ENCODE assay signal across 26 mouse cellular contexts in the genomic region with DNA sequence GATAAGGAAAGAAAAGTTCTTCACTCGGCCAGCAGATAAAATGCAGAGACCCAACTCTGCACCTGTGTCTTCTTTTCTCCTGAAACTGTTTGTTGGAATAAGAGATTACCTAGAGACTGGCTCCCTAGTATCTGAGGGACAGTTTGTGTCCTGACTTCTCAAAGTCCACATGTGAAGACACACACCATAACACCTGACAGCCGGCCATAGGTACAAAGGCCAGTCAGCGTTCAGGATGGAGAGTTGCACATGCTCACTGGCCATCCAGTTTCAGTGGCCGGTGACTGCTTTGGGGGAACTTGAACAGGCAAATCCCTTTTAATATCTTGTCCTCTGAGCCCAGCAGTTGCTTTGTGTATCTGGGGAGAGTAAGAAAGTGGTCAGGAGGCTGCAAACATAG. TPM values are rescaled to one million over a fixed set of nuclear protein-coding genes. Genes with fewer than 3 reads are reported as not detected.
A peak's percentile ranks its signal among the peaks of the same experiment; 100 is the strongest.
DNase-seq lines count a peak whose midpoint lies in the region; ATAC-seq and TF ChIP-seq lines count a peak whose summit lies in the region.
"Had no signal": no experiment of that assay in that cellular context is flagged by ENCODE, and none has a peak within 500 bp of the region (broad histone marks: within the 10 kb centered on the region; RNA-seq: fewer than 3 reads in every experiment).

No protein-coding gene starts in this region.

- no peak overlapping the region for H3K4me2 ChIP-seq in liver, embryonic 12.5 days
- no peak overlapping the region for H3K4me2 ChIP-seq in liver, postnatal 0 days (ENCODE audit: low read depth, low read length)
- H3K4me2 ChIP-seq: embryonic facial prominence, embryonic 15.5 days; forebrain, embryonic 13.5 days; heart, embryonic 11.5 days; hindbrain, embryonic 12.5 days; intestine, embryonic 15.5 days; limb, embryonic 12.5 days; midbrain, embryonic 13.5 days; neural tube, embryonic 13.5 days had no signal

- no peak for ATAC-seq in liver, embryonic 12.5 days
- peak; percentile 91 for ATAC-seq in liver, postnatal 0 days
- ATAC-seq: forebrain, embryonic 13.5 days; hindbrain, postnatal 0 days; intestine, embryonic 15.5 days; midbrain, embryonic 13.5 days had no signal

- 70% methylated on average over 4 of the region's 4 CpGs for WGBS in kidney, adult 2 months
- 70% methylated on average over 4 of the region's 4 CpGs for WGBS in liver, embryonic 12.5 days (ENCODE audit: insufficient replicate concordance)
- 48% methylated on average over 4 of the region's 4 CpGs for WGBS in liver, postnatal 0 days (ENCODE audit: insufficient replicate concordance)

- no peaks in the 10 kb centered on the region for H3K27me3 ChIP-seq in kidney, adult 2 months (replicated peaks; ENCODE audit: control insufficient read depth, insufficient read depth, low read length)
- H3K27me3 ChIP-seq in liver, embryonic 12.5 days (replicated peaks) = no peaks in the 10 kb centered on the region
- H3K27me3 ChIP-seq in liver, postnatal 0 days (ENCODE audit: insufficient read depth, low read length) = no peaks in the 10 kb centered on the region
- H3K27me3 ChIP-seq: embryonic facial prominence, embryonic 15.5 days; forebrain, embryonic 13.5 days; hindbrain, embryonic 12.5 days; intestine, embryonic 15.5 days; midbrain, embryonic 13.5 days; neural tube, embryonic 13.5 days had no signal

- no peaks in the 10 kb centered on the region for H3K36me3 ChIP-seq in kidney, adult 2 months (ENCODE audit: control insufficient read depth, insufficient read depth, low read length)
- H3K36me3 ChIP-seq in liver, embryonic 12.5 days = no peaks in the 10 kb centered on the region
- no peaks in the 10 kb centered on the region for H3K36me3 ChIP-seq in liver, postnatal 0 days (replicated peaks; ENCODE audit: insufficient read depth, low read length)
- H3K36me3 ChIP-seq: embryonic facial prominence, embryonic 15.5 days; intestine, embryonic 15.5 days; limb, embryonic 12.5 days had no signal

- H3K4me3 ChIP-seq in kidney, adult 2 months (ENCODE audit: insufficient read depth, low read depth, low read length) = no peak overlapping the region
- no peak overlapping the region for H3K4me3 ChIP-seq in liver, embryonic 12.5 days
- no peak overlapping the region for H3K4me3 ChIP-seq in liver, postnatal 0 days (ENCODE audit: low read depth, low read length)
- H3K4me3 ChIP-seq: embryonic facial prominence, embryonic 15.5 days; forebrain, embryonic 13.5 days; hindbrain, embryonic 12.5 days; intestine, embryonic 15.5 days; limb, embryonic 12.5 days; midbrain, embryonic 13.5 days; neural tube, embryonic 13.5 days had no signal

- TF ChIP-seq EP300 in liver, postnatal 0 days (IDR thresholded peaks at IDR 0.05; ENCODE audit: low read depth) = no peak

- TF ChIP-seq CTCF in kidney, adult 2 months (conservative IDR thresholded peaks at IDR 0.05; ENCODE audit: insufficient read depth, insufficient read length, low read depth, low read length) = no peak
- TF ChIP-seq CTCF in liver, postnatal 0 days (IDR thresholded peaks at IDR 0.05; ENCODE audit: low read depth) = no peak

- DNase-seq in kidney, adult 2 months = peak; percentile 62
- no peak for DNase-seq in kidney, postnatal 10 days
- peak; percentile 5 for DNase-seq in kidney, postnatal 14 days
- DNase-seq in liver, postnatal 0 days = peak; percentile 23
- no peak for DNase-seq in ovary, postnatal 10 days (ENCODE audit: low spot score)
- DNase-seq in MN1 (ENCODE audit: low spot score) = no peak
- DNase-seq: adrenal gland, postnatal 14 days; cerebellum, adult 11-12 months; cerebellum, postnatal 10 days; gastrocnemius, postnatal 14 days; heart, adult 18-20 months; heart, postnatal 36 days; lung, adult 2 months; lung, postnatal 10 days; thymus, postnatal 4 days had no signal

- no peaks in the 10 kb centered on the region for H3K9me3 ChIP-seq in liver, embryonic 12.5 days (replicated peaks)
- no peaks in the 10 kb centered on the region for H3K9me3 ChIP-seq in liver, postnatal 0 days (ENCODE audit: low read length)
- H3K9me3 ChIP-seq: embryonic facial prominence, embryonic 15.5 days; forebrain, embryonic 13.5 days; hindbrain, embryonic 12.5 days; intestine, embryonic 15.5 days; limb, embryonic 12.5 days; midbrain, embryonic 13.5 days; neural tube, embryonic 13.5 days had no signal

- 0 out of 2 replicates have a peak, but pooled peaks cover 5% of the 10 kb centered on the region for H3K4me1 ChIP-seq in kidney, adult 2 months (ENCODE audit: control insufficient read depth, insufficient read depth, low read length)
- H3K4me1 ChIP-seq in liver, embryonic 12.5 days = peaks cover 4% of the 10 kb centered on the region; the same call in 1 of the 2 replicates
- peaks cover 10% of the 10 kb centered on the region for H3K4me1 ChIP-seq in liver, postnatal 0 days (ENCODE audit: insufficient read depth)
- H3K4me1 ChIP-seq: embryonic facial prominence, embryonic 15.5 days; forebrain, embryonic 13.5 days; hindbrain, embryonic 12.5 days; intestine, embryonic 15.5 days; limb, embryonic 12.5 days; neural tube, embryonic 13.5 days had no signal

- TF ChIP-seq POLR2A in kidney, adult 2 months (IDR thresholded peaks at IDR 0.05; ENCODE audit: low read depth, low read length) = no peak

- no peak overlapping the region for H3K27ac ChIP-seq in kidney, adult 2 months (ENCODE audit: insufficient read depth, low read depth, low read length)
- H3K27ac ChIP-seq in liver, embryonic 12.5 days = peak overlapping the region; percentile 53; the same call in 1 of the 2 replicates
- H3K27ac ChIP-seq in liver, postnatal 0 days (ENCODE audit: low read depth) = peak overlapping the region; percentile 82
- H3K27ac ChIP-seq: embryonic facial prominence, embryonic 15.5 days; forebrain, embryonic 13.5 days; hindbrain, embryonic 12.5 days; hindbrain, postnatal 0 days; intestine, embryonic 15.5 days; limb, embryonic 12.5 days; macrophage; midbrain, embryonic 13.5 days; neural tube, embryonic 13.5 days had no signal

- no peak overlapping the region for H3K9ac ChIP-seq in liver, embryonic 12.5 days
- no peak overlapping the region for H3K9ac ChIP-seq in liver, postnatal 0 days (replicated peaks)
- H3K9ac ChIP-seq: embryonic facial prominence, embryonic 15.5 days; forebrain, embryonic 13.5 days; hindbrain, embryonic 12.5 days; intestine, embryonic 15.5 days; limb, embryonic 12.5 days; midbrain, embryonic 13.5 days; neural tube, embryonic 13.5 days had no signal

RNA-seq across cellular contexts. Expression of a gene that starts 38.3 kb away (rescaled TPM):
- 1.2 and 1.8 TPM in 2 replicates for polyA plus RNA-seq in kidney, adult 2 months (2012; rRNA removed)
- polyA plus RNA-seq in liver, embryonic 12.5 days (2016; fragmentation: Nextera tagmentation; extraction: Ambion mirVana) = 0.18 and 0.21 TPM in 2 replicates
- polyA plus RNA-seq in liver, postnatal 0 days (2015; fragmentation: Nextera tagmentation; extraction: Ambion mirVana) = 0.09 TPM in 1 of 2 replicates, not detected in the other
- polyA plus RNA-seq: macrophage had no signal

Comparison
In these comparisons a context has a peak if more than half of its experiments do, and no peak if none do; other contexts are left out.
1. DNase-seq: peak in kidney, adult 2 months (single experiment), kidney, postnatal 14 days (single experiment) and liver, postnatal 0 days (single experiment); none in kidney, postnatal 10 days (single experiment), ovary, postnatal 10 days (single experiment) and MN1 (single experiment).